Mouse (Mus musculus) liver, embryonic 16.5 days (tissue): Measurements from ENCODE around the gene Ccr4. TPM values are rescaled to one million over a fixed set of nuclear protein-coding genes. Genes with fewer than 3 reads are reported as not detected.
A peak's percentile ranks its signal among the peaks of the same experiment; 100 is the strongest.

Source experiments
- ATAC-seq: fragments of 200-750 bp; cut with Nextera tagmentation; 2 replicates; pipeline ENCODE4 v1.8.0; 2017; ENCODE audit warnings: low read depth, mild to moderate bottlenecking, moderate number of reproducible peaks, moderate library complexity
- H3K27ac ChIP-seq: fragments of 300-500 bp; sonication (generic); 2 replicates; pipeline ENCODE4 v1.5.1; 2014; ENCODE audit warnings: mild to moderate bottlenecking, low read length
- H3K27me3 ChIP-seq: fragments of 300-500 bp; sonication (generic); 2 replicates; pipeline ENCODE4 v1.6.1; 2014; ENCODE audit warnings: low read depth, low read length, mixed read lengths; ENCODE audit not compliant: control insufficient read depth, insufficient read depth
- H3K36me3 ChIP-seq: fragments of 300-500 bp; sonication (generic); 2 replicates; pipeline ENCODE4 v1.6.1; 2014; ENCODE audit warnings: mild to moderate bottlenecking; ENCODE audit not compliant: control insufficient read depth, insufficient read depth
- H3K4me1 ChIP-seq: fragments of 300-500 bp; sonication (generic); 2 replicates; pipeline ENCODE4 v1.6.1; 2014; ENCODE audit warnings: low read depth, low read length, mixed read lengths; ENCODE audit not compliant: control insufficient read depth
- H3K4me2 ChIP-seq: fragments of 300-500 bp; sonication (generic); 2 replicates; pipeline ENCODE4 v1.6.1; 2014; ENCODE audit warnings: low read depth, low read length, mixed read lengths
- H3K4me3 ChIP-seq: fragments of 300-500 bp; sonication (generic); 2 replicates; pipeline ENCODE4 v1.5.1; 2014; ENCODE audit warnings: low read depth, mild to moderate bottlenecking, low read length
- H3K9ac ChIP-seq: fragments of 300-500 bp; sonication (generic); 2 replicates; pipeline ENCODE4 v1.6.1; 2014; ENCODE audit warnings: low read depth, low read length
- H3K9me3 ChIP-seq: fragments of 300-500 bp; sonication (generic); replicated peaks from 2 replicates; pipeline ENCODE4 v1.6.1; 2016; ENCODE audit warnings: low read length; ENCODE audit not compliant: control insufficient read depth
- WGBS: fragments of 180-500 bp; shearing (Covaris S2); extraction: QIAGEN DNeasy Blood & Tissue Kit; methylation state at CpG from one replicate; pipeline ENCODE4 v1.1.7; 2014; ENCODE audit not compliant: insufficient replicate concordance; 5-methylcytosine and 5-hydroxymethylcytosine counted together
- polyA plus RNA-seq: library from polyadenylated mRNA; unstranded; fragments of >200 nt; fragmentation: Nextera tagmentation; extraction: Ambion mirVana; gene quantifications from 2 replicates; pipeline ENCODE4 v1.2.1, GENCODE M21; 2015

Gene Ccr4
- not detected in 2 replicates for polyA plus RNA-seq

DNA sequence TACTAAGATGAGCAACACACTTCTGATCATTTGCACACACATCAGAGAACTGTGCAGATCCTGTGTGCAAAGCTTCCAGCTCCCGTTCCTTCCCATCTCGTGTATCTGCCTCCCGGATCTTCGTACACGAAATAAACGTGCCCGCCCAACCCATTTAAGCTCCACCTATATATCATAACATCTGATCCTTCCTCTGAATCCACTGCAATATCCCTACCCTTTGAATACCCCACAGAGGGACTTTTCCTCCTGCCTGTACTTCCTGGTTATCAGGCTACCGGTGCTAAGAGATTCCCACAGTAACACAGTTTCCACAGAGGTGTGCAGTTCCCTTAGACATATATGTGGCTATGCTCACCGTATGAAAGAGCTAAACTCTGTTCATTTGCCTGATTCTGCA lies at the start of gene Ccr4:
Ccr4 (minus strand) TSS at position 101 of the 400 bp plus-strand sequence.
- no peak within 1 kb of the TSS for H3K9ac ChIP-seq
- no peaks in the 10 kb centered on the region for H3K36me3 ChIP-seq
- H3K4me3 ChIP-seq, result no peak within 1 kb of the TSS
- H3K27ac ChIP-seq, result no peak within 1 kb of the TSS
- peaks cover 6% of the 10 kb centered on the region for H3K4me1 ChIP-seq
- no peaks in the 10 kb centered on the region for H3K27me3 ChIP-seq
- H3K9me3 ChIP-seq, result no peaks in the 10 kb centered on the region
- no peak for ATAC-seq
- WGBS, result 76% methylated on average over 9 of the region's 9 CpGs
- H3K4me2 ChIP-seq, result no peak within 1 kb of the TSS

DNA sequence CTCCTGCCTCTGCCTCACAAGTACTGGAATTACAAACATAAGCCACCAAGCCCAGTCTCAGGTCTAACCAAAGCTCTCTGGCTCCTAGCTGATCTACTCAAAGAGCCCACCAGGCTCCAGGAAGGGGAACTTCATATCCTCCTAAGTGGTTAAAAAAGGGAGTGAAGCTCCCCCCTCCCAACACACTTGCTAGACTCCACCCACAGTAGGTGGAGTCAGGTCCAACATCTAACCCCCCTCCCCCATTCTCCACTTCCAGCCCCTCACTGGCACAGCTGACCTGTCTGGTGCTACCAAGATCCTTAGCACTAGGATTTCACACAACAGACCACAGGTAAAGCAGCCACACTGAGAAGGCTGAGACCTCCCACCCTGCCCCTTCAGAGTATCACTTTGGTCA lies 49.1 kb upstream of the Ccr4 start:
- no peak overlapping the region for H3K4me2 ChIP-seq
- H3K9me3 ChIP-seq, result no peaks in the 10 kb centered on the region
- H3K4me1 ChIP-seq, result peaks cover 3% of the 10 kb centered on the region; the same call in 1 of the 2 replicates
- peak overlapping the region; percentile 76 for H3K27ac ChIP-seq
- H3K4me3 ChIP-seq, result no peak overlapping the region
- no peak for ATAC-seq
- no peaks in the 10 kb centered on the region; the same call in 1 of the 2 replicates for H3K27me3 ChIP-seq
- no peak overlapping the region for H3K9ac ChIP-seq
- H3K36me3 ChIP-seq, result no peaks in the 10 kb centered on the region

DNA sequence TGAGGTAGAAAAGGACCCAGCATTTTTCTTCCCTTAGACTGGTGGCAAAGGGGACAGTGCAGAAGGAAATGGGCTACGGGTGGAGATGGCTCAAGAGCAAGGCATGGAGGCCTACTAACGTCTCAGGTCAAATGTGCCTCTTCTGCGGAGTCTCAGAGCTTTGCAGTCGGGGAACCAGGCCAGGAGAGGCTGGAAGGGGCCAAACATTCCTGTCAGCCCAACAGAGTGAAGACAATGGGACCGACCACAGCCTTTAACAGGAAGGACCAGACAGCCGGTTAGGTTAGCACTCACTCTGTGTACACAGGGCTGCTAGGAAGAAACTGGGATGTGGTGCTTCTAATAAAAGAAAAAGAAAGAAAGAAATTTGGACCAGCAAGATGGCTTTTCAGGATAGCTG lies 45.3 kb upstream of the Ccr4 start:
- WGBS, result 43% methylated on average over 6 of the region's 6 CpGs
- H3K4me2 ChIP-seq, result no peak overlapping the region
- peaks cover 7% of the 10 kb centered on the region for H3K4me1 ChIP-seq
- no peak for ATAC-seq
- no peak overlapping the region for H3K27ac ChIP-seq
- no peak overlapping the region for H3K9ac ChIP-seq
- H3K9me3 ChIP-seq, result no peaks in the 10 kb centered on the region
- no peaks in the 10 kb centered on the region for H3K27me3 ChIP-seq
- H3K4me3 ChIP-seq, result no peak overlapping the region
- H3K36me3 ChIP-seq, result no peaks in the 10 kb centered on the region

DNA sequence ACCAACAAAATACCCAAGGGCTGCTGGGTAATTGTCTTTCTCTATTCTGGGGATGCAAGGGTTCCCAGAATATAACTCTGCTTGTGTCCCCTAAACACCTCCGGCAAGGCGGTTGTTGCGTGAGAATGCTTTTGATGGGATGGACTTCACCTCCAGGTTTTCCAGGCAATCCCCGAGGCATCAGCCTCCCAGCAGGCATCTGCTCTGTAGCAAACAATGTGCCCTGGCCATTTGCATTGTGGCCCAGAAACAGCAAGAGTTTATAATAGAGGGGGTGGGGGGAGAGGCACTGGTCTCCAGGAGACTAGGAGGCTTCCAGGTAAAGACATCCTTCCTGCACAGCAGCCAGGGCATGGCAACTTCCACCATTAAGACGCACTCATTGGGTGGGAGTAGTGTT lies 44.4 kb upstream of the Ccr4 start:
- Histone ChIP-seq H3K4me2 (no peak overlapping the region), H3K27me3 (no peaks in the 10 kb centered on the region), H3K4me3 (no peak overlapping the region), H3K36me3 (no peaks in the 10 kb centered on the region), H3K4me1 (peaks cover 13% of the 10 kb centered on the region), H3K9ac (no peak overlapping the region), H3K9me3 (no peaks in the 10 kb centered on the region), H3K27ac (peak overlapping the region; percentile 33; the same call in 1 of the 2 replicates)
- no peak for ATAC-seq
- 57% methylated on average over 5 of the region's 5 CpGs for WGBS

DNA sequence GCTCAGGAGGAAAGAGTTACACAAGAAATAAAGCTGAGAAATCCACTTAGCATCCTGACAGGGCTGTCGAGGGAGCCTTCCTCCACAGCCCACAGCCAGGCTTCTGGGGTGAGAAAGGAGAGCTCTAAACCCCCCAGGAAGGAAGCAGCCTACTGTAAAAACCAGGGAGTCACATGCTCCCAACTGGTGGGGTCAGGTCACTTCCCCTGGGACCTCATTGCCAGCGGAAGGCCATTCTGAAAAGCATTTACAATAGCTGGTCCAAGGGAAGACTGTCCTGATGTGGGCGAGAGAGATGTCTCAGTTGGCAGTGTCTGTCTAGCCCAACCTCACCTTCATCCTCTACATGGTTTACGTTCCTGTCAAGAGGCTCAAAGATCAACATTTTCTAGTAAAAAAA lies 43.8 kb upstream of the Ccr4 start:
- H3K36me3 ChIP-seq, result no peaks in the 10 kb centered on the region
- 40% methylated on average over 4 of the region's 4 CpGs for WGBS
- H3K9me3 ChIP-seq, result no peaks in the 10 kb centered on the region
- no peak overlapping the region for H3K4me3 ChIP-seq
- no peaks in the 10 kb centered on the region for H3K27me3 ChIP-seq
- no peak overlapping the region for H3K4me2 ChIP-seq
- H3K9ac ChIP-seq, result no peak overlapping the region
- peaks cover 14% of the 10 kb centered on the region for H3K4me1 ChIP-seq
- H3K27ac ChIP-seq, result peak overlapping the region; percentile 34
- ATAC-seq, result peak; percentile 15; the same call in 1 of the 2 replicates

DNA sequence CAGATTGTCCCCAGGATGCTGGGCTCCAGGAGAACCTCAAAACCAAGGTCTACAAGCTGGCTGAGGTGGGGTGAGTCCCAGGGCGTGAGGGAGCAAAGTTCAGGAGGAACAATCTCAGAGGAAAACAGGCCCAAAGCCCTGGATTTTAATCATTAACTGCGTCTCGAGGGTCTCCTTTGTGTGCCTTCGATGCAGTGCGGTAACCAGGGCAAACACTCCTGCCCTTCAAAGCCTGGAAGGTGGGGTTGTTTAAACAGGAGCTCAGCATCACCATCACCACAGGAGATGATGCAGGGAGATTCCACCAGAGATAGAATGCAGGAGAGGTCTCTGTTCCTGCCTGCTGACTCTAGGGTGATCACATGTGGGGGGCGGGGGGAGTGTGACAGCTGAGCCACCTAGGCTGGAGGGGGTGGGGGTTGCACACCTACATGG lies 42.9 kb upstream of the Ccr4 start:
- 49% methylated on average over 6 of the region's 6 CpGs for WGBS
- H3K4me1 ChIP-seq, result peaks cover 14% of the 10 kb centered on the region
- peak overlapping the region; percentile 68 for H3K27ac ChIP-seq
- H3K27me3 ChIP-seq, result no peaks in the 10 kb centered on the region
- no peak overlapping the region for H3K4me2 ChIP-seq
- no peak overlapping the region for H3K9ac ChIP-seq
- H3K4me3 ChIP-seq, result no peak overlapping the region
- H3K36me3 ChIP-seq, result no peaks in the 10 kb centered on the region
- ATAC-seq, result peak; percentile 62
- H3K9me3 ChIP-seq, result no peaks in the 10 kb centered on the region

DNA sequence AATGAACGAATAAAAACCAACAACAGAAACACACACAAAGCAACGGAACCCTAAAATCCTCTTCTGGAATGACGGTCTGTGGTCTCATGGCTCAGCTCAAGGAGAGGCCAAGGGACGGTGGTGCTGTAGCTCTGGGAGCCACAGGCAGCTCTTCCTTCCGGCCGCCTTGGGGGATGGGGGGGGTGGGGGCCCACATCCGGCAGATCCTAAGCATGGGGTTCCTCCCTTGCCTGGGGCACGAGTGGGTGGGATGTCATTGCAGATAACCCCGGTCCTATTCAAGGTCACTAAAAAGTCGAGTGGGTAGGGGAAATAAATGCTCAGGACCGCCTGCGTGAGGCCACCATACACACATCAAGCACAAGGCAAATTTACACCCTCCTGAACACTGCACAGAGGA lies 42.0 kb upstream of the Ccr4 start:
- 14% methylated on average over 12 of the region's 12 CpGs for WGBS
- H3K4me2 ChIP-seq, result no peak overlapping the region
- peak overlapping the region; percentile 68 for H3K27ac ChIP-seq
- no peaks in the 10 kb centered on the region for H3K36me3 ChIP-seq
- ATAC-seq, result no peak
- H3K4me1 ChIP-seq, result peaks cover 14% of the 10 kb centered on the region
- H3K27me3 ChIP-seq, result no peaks in the 10 kb centered on the region
- no peak overlapping the region for H3K4me3 ChIP-seq
- no peak overlapping the region for H3K9ac ChIP-seq
- no peaks in the 10 kb centered on the region for H3K9me3 ChIP-seq

DNA sequence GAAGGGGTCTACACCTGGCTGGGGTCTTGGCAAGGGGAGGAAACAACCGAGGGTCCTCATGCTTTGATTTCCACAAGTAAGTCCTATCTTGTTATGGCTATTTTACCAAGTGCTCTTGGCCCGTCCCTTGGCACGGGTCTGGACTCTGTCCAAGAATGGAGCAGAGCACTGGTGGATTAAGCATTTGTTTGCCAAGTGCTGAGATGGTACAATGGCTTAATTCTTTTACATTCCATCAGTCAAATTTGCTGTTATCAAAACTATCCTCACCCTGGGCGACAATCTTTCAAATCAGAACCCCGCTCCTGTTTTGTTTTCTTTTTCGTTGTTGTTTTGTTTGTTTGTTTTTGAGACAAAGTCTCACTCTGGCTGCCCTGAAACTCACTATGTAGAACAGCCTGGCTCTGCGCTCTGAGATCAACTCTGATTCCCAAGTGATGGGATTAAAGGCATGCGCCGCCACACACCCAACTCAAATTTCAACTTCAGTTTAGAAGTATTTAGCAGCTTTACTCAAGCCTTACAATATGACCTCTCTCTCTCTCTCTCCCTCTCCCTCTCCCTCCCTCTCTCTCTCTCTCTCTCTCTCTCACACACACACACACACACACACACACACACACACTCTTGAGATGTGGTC lies 40.2 kb upstream of the Ccr4 start:
- Histone ChIP-seq H3K4me2 (no peak overlapping the region), H3K36me3 (no peaks in the 10 kb centered on the region), H3K27ac (no peak overlapping the region), H3K9me3 (no peaks in the 10 kb centered on the region), H3K4me1 (peaks cover 22% of the 10 kb centered on the region), H3K4me3 (no peak overlapping the region), H3K27me3 (no peaks in the 10 kb centered on the region), H3K9ac (no peak overlapping the region)
- no peak for ATAC-seq
- WGBS, result 52% methylated on average over 9 of the region's 9 CpGs

DNA sequence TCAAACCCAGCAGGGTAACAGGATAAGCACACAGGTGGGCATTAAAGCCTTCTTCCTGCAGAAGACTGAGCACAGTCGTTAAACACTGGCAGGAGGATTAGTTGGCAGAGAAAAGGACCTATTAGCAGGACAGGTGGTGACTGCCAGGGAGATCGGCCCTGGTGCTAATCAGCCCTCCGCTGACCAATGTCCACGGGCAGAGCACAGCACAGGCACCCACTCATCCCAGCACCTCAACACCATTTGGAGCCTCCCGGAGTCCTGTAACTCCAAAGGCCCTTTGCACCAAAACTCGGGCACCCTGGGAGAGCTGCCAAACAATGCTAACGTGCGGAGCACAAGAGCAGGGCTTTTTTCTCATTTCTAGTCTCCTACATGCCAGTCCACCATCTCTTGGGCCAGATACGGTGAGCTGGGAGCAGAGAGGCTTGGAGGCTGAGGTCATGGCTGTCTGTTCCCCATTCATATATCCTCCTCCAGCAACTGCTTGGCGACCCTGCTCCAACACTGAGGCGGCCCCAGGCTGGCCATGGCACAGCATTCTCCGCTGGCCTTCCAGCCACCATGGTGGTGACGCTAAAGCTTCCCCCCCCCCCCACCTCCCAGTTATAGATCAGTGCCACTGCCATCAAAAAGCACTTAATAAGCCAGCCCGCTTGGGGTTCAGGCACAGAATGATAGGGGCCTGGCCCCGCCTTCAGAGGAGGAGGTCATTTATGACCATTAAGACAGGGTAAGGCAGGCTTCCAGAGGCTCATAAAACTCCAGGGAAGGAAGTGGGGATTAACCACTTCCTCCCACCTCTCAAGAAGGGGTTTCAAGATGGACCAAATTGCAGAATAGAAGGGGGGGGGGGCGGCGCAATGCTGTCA lies 39.4 kb upstream of the Ccr4 start:
- H3K4me2 ChIP-seq, result no peak overlapping the region
- no peak overlapping the region for H3K9ac ChIP-seq
- peaks cover 22% of the 10 kb centered on the region for H3K4me1 ChIP-seq
- no peaks in the 10 kb centered on the region for H3K27me3 ChIP-seq
- no peaks in the 10 kb centered on the region for H3K36me3 ChIP-seq
- no peak overlapping the region for H3K27ac ChIP-seq
- 46% methylated on average over 15 of the region's 17 CpGs for WGBS
- no peaks in the 10 kb centered on the region for H3K9me3 ChIP-seq
- ATAC-seq, result no peak
- no peak overlapping the region for H3K4me3 ChIP-seq
